8 mouse cellular contexts compared by ENCODE assay signal in genomic region chr5:30959198-30959854, GRCm38 (mm10). TPM values are rescaled to one million over a fixed set of nuclear protein-coding genes. Genes with fewer than 3 reads are reported as not detected.
DNase-seq lines count a peak whose midpoint lies in the region; ATAC-seq and TF ChIP-seq lines count a peak whose summit lies in the region.

No protein-coding gene starts in this region.

- no peak for ATAC-seq in limb, embryonic 14.5 days (ENCODE audit: low FRiP score, low read depth)
- 0 out of 2 replicates have a peak, but pooled peaks have one; percentile 16 for ATAC-seq in stomach, embryonic 14.5 days (ENCODE audit: insufficient number of reproducible peaks, insufficient read depth, low FRiP score, low read depth)

- no peaks in the 10 kb centered on the region for H3K27me3 ChIP-seq in ES-Bruce4 (ENCODE audit: control insufficient read depth, insufficient read depth, low read length, poor library complexity, severe bottlenecking)
- H3K27me3 ChIP-seq in hindbrain, embryonic 10.5 days (ENCODE audit: insufficient read depth, poor library complexity, severe bottlenecking), result peaks cover 7% of the 10 kb centered on the region; the same call in 1 of the 2 replicates
- H3K27me3 ChIP-seq in limb, embryonic 14.5 days (ENCODE audit: control insufficient read depth, insufficient read depth, low read length), result no peaks in the 10 kb centered on the region
- H3K27me3 ChIP-seq in stomach, embryonic 14.5 days (ENCODE audit: control insufficient read depth, insufficient read depth, low read length), result no peaks in the 10 kb centered on the region

- peak overlapping the region; percentile 88 for H3K4me3 ChIP-seq in ES-Bruce4 (ENCODE audit: low read depth, low read length)
- peak overlapping the region; percentile 91 for H3K4me3 ChIP-seq in hindbrain, embryonic 10.5 days
- peak overlapping the region; percentile 88 for H3K4me3 ChIP-seq in limb, embryonic 14.5 days (replicated peaks; ENCODE audit: low read length)
- peak overlapping the region; percentile 79 for H3K4me3 ChIP-seq in stomach, embryonic 14.5 days (ENCODE audit: low read depth, low read length)

- H3K9ac ChIP-seq in ES-Bruce4 (ENCODE audit: low read depth, poor library complexity, severe bottlenecking), result peak overlapping the region; percentile 83
- H3K9ac ChIP-seq in limb, embryonic 14.5 days (ENCODE audit: low read depth, low read length, severe bottlenecking), result peak overlapping the region; percentile 87
- peak overlapping the region; percentile 77 for H3K9ac ChIP-seq in stomach, embryonic 14.5 days (replicated peaks; ENCODE audit: low read depth, low read length)

- H3K36me3 ChIP-seq in ES-Bruce4 (ENCODE audit: control insufficient read depth, insufficient read depth, low read length, poor library complexity, severe bottlenecking), result peaks cover 26% of the 10 kb centered on the region
- peaks cover 37% of the 10 kb centered on the region for H3K36me3 ChIP-seq in hindbrain, embryonic 10.5 days
- H3K36me3 ChIP-seq in limb, embryonic 14.5 days (ENCODE audit: control insufficient read depth, insufficient read depth, low read length), result peaks cover 36% of the 10 kb centered on the region
- peaks cover 27% of the 10 kb centered on the region for H3K36me3 ChIP-seq in stomach, embryonic 14.5 days (ENCODE audit: control insufficient read depth, insufficient read depth, low read length)

- no peak for TF ChIP-seq POLR2A in ES-Bruce4 (IDR thresholded peaks at IDR 0.05; ENCODE audit: insufficient read depth, low read length)
- TF ChIP-seq POLR2A in limb, embryonic 14.5 days (IDR thresholded peaks at IDR 0.05; ENCODE audit: borderline replicate concordance, extremely low read depth, insufficient read depth, insufficient read length), result no peak

- WGBS in hindbrain, embryonic 10.5 days, result 42% methylated on average over 19 of the region's 19 CpGs
- 37% methylated on average over 19 of the region's 19 CpGs for WGBS in limb, embryonic 14.5 days
- 25% methylated on average over 19 of the region's 19 CpGs for WGBS in stomach, embryonic 14.5 days

- no peak for TF ChIP-seq CTCF in ES-Bruce4 (IDR thresholded peaks at IDR 0.05; ENCODE audit: low read depth, low read length)

- no peaks in the 10 kb centered on the region for H3K9me3 ChIP-seq in ES-Bruce4 (replicated peaks; ENCODE audit: control insufficient read depth, insufficient read depth, low read length, poor library complexity, severe bottlenecking)
- 0 out of 2 replicates have a peak, but pooled peaks cover 3% of the 10 kb centered on the region for H3K9me3 ChIP-seq in hindbrain, embryonic 10.5 days
- no peaks in the 10 kb centered on the region for H3K9me3 ChIP-seq in limb, embryonic 14.5 days (ENCODE audit: control insufficient read depth, low read length)
- H3K9me3 ChIP-seq in stomach, embryonic 14.5 days (ENCODE audit: control insufficient read depth, low read depth, low read length), result no peaks in the 10 kb centered on the region

- TF ChIP-seq EP300 in ES-Bruce4 (IDR thresholded peaks at IDR 0.05; ENCODE audit: insufficient read depth, low read depth, low read length), result no peak

- no peak overlapping the region for H3K27ac ChIP-seq in ES-Bruce4 (ENCODE audit: insufficient read depth, low read length)
- H3K27ac ChIP-seq in hindbrain, embryonic 10.5 days, result peak overlapping the region; percentile 91
- peak overlapping the region; percentile 83 for H3K27ac ChIP-seq in limb, embryonic 14.5 days (replicated peaks; ENCODE audit: low read depth, low read length)
- peak overlapping the region; percentile 88; the same call in 1 of the 2 replicates for H3K27ac ChIP-seq in stomach, embryonic 14.5 days (ENCODE audit: low read length)

- no peaks in the 10 kb centered on the region for H3K4me1 ChIP-seq in ES-Bruce4 (ENCODE audit: control insufficient read depth, insufficient read depth, low read length)
- H3K4me1 ChIP-seq in hindbrain, embryonic 10.5 days (replicated peaks), result peaks cover 26% of the 10 kb centered on the region
- peaks cover 19% of the 10 kb centered on the region for H3K4me1 ChIP-seq in limb, embryonic 14.5 days (ENCODE audit: control insufficient read depth, insufficient read depth, low read length)
- H3K4me1 ChIP-seq in stomach, embryonic 14.5 days (ENCODE audit: control insufficient read depth, insufficient read depth, low read length), result peaks cover 18% of the 10 kb centered on the region; the same call in 1 of the 2 replicates

- peak; percentile 32 to 51 for DNase-seq in adrenal gland, adult (ENCODE audit: inconsistent age in 2 of 2, low spot score in 1 of 2)
- no peak for DNase-seq in adrenal gland, adult 8-10 months
- DNase-seq in hindbrain, embryonic 10.5 days (ENCODE audit: low spot score), result no peak
- no peak for DNase-seq in limb, embryonic 14.5 days (ENCODE audit: low spot score)
- no peak for DNase-seq in thymus, postnatal 0 days (ENCODE audit: low spot score)
- DNase-seq in thymus, postnatal 25 days, result no peak

- H3K4me2 ChIP-seq in limb, embryonic 14.5 days (replicated peaks; ENCODE audit: low read depth, low read length, severe bottlenecking), result peak overlapping the region; percentile 86
- peak overlapping the region; percentile 66 for H3K4me2 ChIP-seq in stomach, embryonic 14.5 days (replicated peaks; ENCODE audit: low read depth, low read length)

RNA-seq across cellular contexts. Expression of gene Preb, which starts 0.8 kb away (rescaled TPM):
- total RNA-seq in adrenal gland, adult 8-10 months (2022), result 100 to 1,000 TPM; 129 to 211 (median 186) TPM
- polyA plus RNA-seq in ES-Bruce4 (2011; ENCODE audit: insufficient read depth, insufficient read length, low read depth, missing spikeins), result 71.0 and 84.4 TPM in 2 replicates
- polyA plus RNA-seq in hindbrain, embryonic 10.5 days (2016; fragmentation: Nextera tagmentation; extraction: Ambion mirVana), result 147 and 152 TPM in 2 replicates
- 259 and 349 TPM in 2 replicates for polyA plus RNA-seq in limb, embryonic 14.5 days (2012; rRNA removed)
- polyA plus RNA-seq in limb, embryonic 14.5 days (2014; fragmentation: Nextera tagmentation; extraction: Ambion mirVana), result 91.1 and 98.9 TPM in 2 replicates
- 102 and 104 TPM in 2 replicates for polyA plus RNA-seq in stomach, embryonic 14.5 days (2014; fragmentation: Nextera tagmentation; extraction: Ambion mirVana)
- 141 and 156 TPM in 2 replicates for polyA plus RNA-seq in thymus, postnatal 0 days (2015; fragmentation: Nextera tagmentation; extraction: Ambion mirVana)

RNA-seq across cellular contexts. Expression of gene Tcf23, which starts 9.1 kb away (rescaled TPM):
- total RNA-seq in adrenal gland, adult 8-10 months (2022), result 1 to 10 TPM; 1.0 to 2.5 (median 1.4) TPM
- not detected in 2 replicates for polyA plus RNA-seq in ES-Bruce4 (2011; ENCODE audit: insufficient read depth, insufficient read length, low read depth, missing spikeins)
- not detected in 2 replicates for polyA plus RNA-seq in hindbrain, embryonic 10.5 days (2016; fragmentation: Nextera tagmentation; extraction: Ambion mirVana)
- 0.05 TPM in 1 of 2 replicates, not detected in the other for polyA plus RNA-seq in limb, embryonic 14.5 days (2012; rRNA removed)
- not detected in 2 replicates for polyA plus RNA-seq in limb, embryonic 14.5 days (2014; fragmentation: Nextera tagmentation; extraction: Ambion mirVana)
- 0.50 and 0.55 TPM in 2 replicates for polyA plus RNA-seq in stomach, embryonic 14.5 days (2014; fragmentation: Nextera tagmentation; extraction: Ambion mirVana)
- 0.03 and 0.04 TPM in 2 replicates for polyA plus RNA-seq in thymus, postnatal 0 days (2015; fragmentation: Nextera tagmentation; extraction: Ambion mirVana)

RNA-seq across cellular contexts. Expression of gene Cgref1, which starts 13.9 kb away (rescaled TPM):
- total RNA-seq in adrenal gland, adult 8-10 months (2022), result 1 to 10 TPM; 1.0 to 3.0 (median 1.8) TPM
- polyA plus RNA-seq in ES-Bruce4 (2011; ENCODE audit: insufficient read depth, insufficient read length, low read depth, missing spikeins), result 26.1 and 26.3 TPM in 2 replicates
- 3.7 and 6.7 TPM in 2 replicates for polyA plus RNA-seq in hindbrain, embryonic 10.5 days (2016; fragmentation: Nextera tagmentation; extraction: Ambion mirVana)
- 19.8 and 21.5 TPM in 2 replicates for polyA plus RNA-seq in limb, embryonic 14.5 days (2012; rRNA removed)
- 15.1 and 20.9 TPM in 2 replicates for polyA plus RNA-seq in limb, embryonic 14.5 days (2014; fragmentation: Nextera tagmentation; extraction: Ambion mirVana)
- 5.7 and 6.4 TPM in 2 replicates for polyA plus RNA-seq in stomach, embryonic 14.5 days (2014; fragmentation: Nextera tagmentation; extraction: Ambion mirVana)
- 0.70 and 0.71 TPM in 2 replicates for polyA plus RNA-seq in thymus, postnatal 0 days (2015; fragmentation: Nextera tagmentation; extraction: Ambion mirVana)

RNA-seq across cellular contexts. Expression of gene Khk, which starts 38.1 kb away (rescaled TPM):
- 10 to 100 TPM; 60.9 to 74.4 (median 69.4) TPM for total RNA-seq in adrenal gland, adult 8-10 months (2022)
- polyA plus RNA-seq in ES-Bruce4 (2011; ENCODE audit: insufficient read depth, insufficient read length, low read depth, missing spikeins), result 12.9 and 14.0 TPM in 2 replicates
- polyA plus RNA-seq in hindbrain, embryonic 10.5 days (2016; fragmentation: Nextera tagmentation; extraction: Ambion mirVana), result 7.2 and 8.0 TPM in 2 replicates
- polyA plus RNA-seq in limb, embryonic 14.5 days (2012; rRNA removed), result 29.5 and 37.8 TPM in 2 replicates
- polyA plus RNA-seq in limb, embryonic 14.5 days (2014; fragmentation: Nextera tagmentation; extraction: Ambion mirVana), result 29.7 and 31.3 TPM in 2 replicates
- polyA plus RNA-seq in stomach, embryonic 14.5 days (2014; fragmentation: Nextera tagmentation; extraction: Ambion mirVana), result 19.2 and 24.2 TPM in 2 replicates
- 31.7 and 32.5 TPM in 2 replicates for polyA plus RNA-seq in thymus, postnatal 0 days (2015; fragmentation: Nextera tagmentation; extraction: Ambion mirVana)

RNA-seq across cellular contexts. Expression of gene Emilin1, which starts 46.1 kb away (rescaled TPM):
- 10 to 100 TPM; 48.7 to 62.4 (median 51.8) TPM for total RNA-seq in adrenal gland, adult 8-10 months (2022)
- polyA plus RNA-seq in ES-Bruce4 (2011; ENCODE audit: insufficient read depth, insufficient read length, low read depth, missing spikeins), result 2.5 and 3.2 TPM in 2 replicates
- polyA plus RNA-seq in hindbrain, embryonic 10.5 days (2016; fragmentation: Nextera tagmentation; extraction: Ambion mirVana), result 85.1 and 87.4 TPM in 2 replicates
- polyA plus RNA-seq in limb, embryonic 14.5 days (2012; rRNA removed), result 222 and 268 TPM in 2 replicates
- polyA plus RNA-seq in limb, embryonic 14.5 days (2014; fragmentation: Nextera tagmentation; extraction: Ambion mirVana), result 191 and 204 TPM in 2 replicates
- 208 and 230 TPM in 2 replicates for polyA plus RNA-seq in stomach, embryonic 14.5 days (2014; fragmentation: Nextera tagmentation; extraction: Ambion mirVana)
- 47.0 and 47.5 TPM in 2 replicates for polyA plus RNA-seq in thymus, postnatal 0 days (2015; fragmentation: Nextera tagmentation; extraction: Ambion mirVana)

Comparison
In these comparisons a context has a peak if more than half of its experiments do, and no peak if none do; other contexts are left out.
1. DNase-seq: peak in adrenal gland, adult (2 of 2); none in adrenal gland, adult 8-10 months (single experiment), hindbrain, embryonic 10.5 days (single experiment), limb, embryonic 14.5 days (single experiment), thymus, postnatal 0 days (single experiment) and thymus, postnatal 25 days (single experiment).
2. Peak in every context shown above with its lines, with median percentiles within 50 percentile points of each other: H3K4me3 ChIP-seq and H3K9ac ChIP-seq.